Mouse (Mus musculus) layer of hippocampus, adult 8-10 months (tissue): ENCODE measurements at regions not wholly inside any gene's neighbourhood (a gene's known extent, or its start where the extent isn't known, plus 50 kb on each side); places are given as distances from the start of the nearest gene placed in this dataset.

Source experiments
- DNase-seq, 2 experiments: peaks; one replicate each; pipeline ENCODE4 v3.0.0; 2022; ENCODE audit warnings: low spot score in 2 of 2

GRCm38 (mm10) chr1:61135597-61136545 lies 158.1 kb downstream of the Icos start:
- no peak for DNase-seq

GRCm38 (mm10) chr1:61137210-61137885 lies 159.6 kb downstream of the Icos start:
- no peak for DNase-seq

DNA sequence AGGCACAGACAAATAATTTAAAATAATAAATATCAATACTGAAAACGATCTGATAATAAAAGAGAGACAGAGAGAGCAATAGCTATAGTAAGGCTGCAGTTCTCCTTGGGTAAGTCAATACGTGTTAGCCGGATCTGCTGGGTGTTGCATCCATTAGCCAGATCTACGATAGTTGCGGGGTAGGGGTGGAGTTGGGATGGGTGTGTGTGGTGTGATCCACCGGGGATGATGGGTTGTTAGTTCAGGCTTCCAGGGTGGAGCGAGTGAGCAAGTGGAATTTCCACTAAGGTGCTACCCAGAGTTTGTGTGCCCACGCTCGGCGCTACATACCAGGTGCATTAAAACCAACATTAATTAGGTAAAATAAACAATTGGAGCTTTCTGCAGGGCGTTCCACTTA lies 160.2 kb downstream of the Icos start:
- no peak for DNase-seq

DNA sequence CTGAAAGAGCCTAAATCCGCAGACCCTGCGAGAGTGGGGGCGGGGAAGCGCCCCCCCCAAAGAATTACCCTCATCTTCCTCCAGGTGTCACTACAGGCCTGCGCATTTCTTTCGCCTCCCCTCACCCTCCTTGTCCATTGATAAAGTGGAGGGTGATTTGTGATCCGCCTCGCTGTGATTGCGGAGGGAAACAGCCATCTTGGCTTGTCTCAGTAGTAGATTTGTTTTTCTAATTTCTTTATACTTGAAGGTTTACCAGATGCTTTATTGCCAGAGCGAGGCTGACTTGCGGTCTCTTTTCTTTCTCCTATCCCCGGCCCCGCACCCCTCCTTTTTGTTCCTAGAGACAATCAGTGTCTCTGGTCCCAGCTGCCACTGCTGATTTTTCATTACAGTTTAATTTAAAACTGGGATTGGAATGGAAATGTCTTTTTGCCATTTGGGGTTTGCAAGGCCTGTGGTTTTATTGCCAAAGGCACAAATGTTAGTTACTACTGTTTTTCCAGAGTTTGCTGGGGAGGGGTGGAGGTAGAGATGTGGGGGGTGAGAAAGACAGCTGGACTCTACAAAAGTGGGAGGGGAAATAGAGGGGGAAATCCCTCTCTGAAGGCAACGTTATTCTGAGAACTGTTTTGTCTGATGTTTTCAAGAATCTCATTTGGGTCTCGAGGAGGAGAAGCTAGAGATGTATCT lies 161.7 kb downstream of the Icos start:
- DNase-seq: peak; percentile 48 to 50

- DNase-seq: no peak
These were observed 162.4 kb downstream of the Icos start for GRCm38 (mm10) chr1:61139984-61140648.

- DNase-seq: no peak
These were observed 163.3 kb downstream of the Icos start for GRCm38 (mm10) chr1:61140870-61141591.

DNA sequence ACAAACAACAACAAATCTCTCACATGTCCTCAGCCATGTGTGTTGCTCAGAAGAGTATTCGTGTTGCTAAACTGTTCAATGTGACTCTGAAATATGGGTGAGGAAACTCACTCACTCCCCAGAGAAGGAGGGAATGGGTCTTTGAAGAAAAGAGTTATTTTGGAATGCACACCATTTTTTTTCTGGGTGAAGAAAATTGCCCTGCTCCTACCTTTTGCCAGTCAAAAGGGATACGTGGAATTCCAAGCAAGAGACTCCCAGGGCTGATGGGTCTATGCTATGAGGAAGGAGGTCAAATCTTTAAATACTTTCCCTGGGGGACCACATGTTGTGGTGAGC lies 163.8 kb downstream of the Icos start:
- DNase-seq: no peak

GRCm38 (mm10) chr1:61141952-61142351 lies 164.2 kb downstream of the Icos start:
- no peak for DNase-seq

DNA sequence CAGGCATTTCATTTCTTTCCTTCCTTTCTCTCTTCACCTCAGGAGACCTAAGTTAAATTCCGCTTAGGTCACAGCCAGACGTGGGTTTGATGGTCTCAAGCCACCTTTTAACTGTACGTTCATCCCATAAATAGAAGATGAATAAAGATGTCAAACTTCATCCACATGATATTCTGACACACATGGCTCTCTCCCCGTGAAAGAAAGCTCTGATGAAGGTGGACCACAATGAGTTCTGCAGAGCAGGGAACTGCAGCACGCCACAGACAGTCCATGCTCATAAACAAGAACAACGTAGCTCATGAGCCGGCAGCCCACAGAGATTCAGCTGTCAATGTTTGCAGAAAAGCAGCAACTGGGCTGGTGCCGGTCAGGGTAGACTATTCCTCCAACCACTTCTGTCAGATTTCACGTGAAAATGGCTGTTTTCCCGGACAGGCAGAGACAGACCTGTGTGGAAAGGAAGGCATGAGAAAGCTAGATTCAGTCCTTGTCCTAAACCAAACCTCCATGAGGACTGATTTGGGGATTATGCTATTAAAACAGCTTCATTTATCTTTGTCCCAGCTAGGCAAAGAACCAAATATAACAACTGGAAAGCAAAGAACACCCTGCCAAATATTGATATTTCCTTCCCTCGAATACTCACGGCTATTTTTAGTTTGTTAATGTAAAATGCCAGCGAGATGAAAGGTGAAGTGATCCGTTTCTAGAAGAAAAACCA lies 165.5 kb downstream of the Icos start:
- no peak for DNase-seq

- no peak for DNase-seq
These were observed 166.0 kb downstream of the Icos start for GRCm38 (mm10) chr1:61143754-61144066.

GRCm38 (mm10) chr1:61145013-61145412 lies 167.3 kb downstream of the Icos start:
- DNase-seq: no peak

DNA sequence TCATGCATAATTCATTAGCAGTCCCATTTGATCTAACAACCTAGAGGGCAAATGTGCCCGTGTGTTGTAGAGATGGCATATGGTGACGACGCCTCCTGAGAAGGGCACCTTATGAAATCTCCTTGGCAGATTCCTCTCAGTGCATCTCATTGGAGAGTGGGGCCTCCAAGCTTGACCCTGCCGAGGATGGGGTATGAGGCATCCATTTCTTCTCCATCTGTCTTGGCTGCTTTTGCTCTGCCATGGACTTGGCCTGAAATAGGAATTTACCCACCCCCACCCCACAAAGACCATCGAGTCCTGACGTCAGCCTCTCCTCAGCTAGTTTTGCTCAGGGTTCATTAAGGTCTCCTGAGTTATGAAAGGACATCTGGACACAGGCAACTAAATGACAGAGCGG lies 167.8 kb downstream of the Icos start:
- no peak for DNase-seq

DNA sequence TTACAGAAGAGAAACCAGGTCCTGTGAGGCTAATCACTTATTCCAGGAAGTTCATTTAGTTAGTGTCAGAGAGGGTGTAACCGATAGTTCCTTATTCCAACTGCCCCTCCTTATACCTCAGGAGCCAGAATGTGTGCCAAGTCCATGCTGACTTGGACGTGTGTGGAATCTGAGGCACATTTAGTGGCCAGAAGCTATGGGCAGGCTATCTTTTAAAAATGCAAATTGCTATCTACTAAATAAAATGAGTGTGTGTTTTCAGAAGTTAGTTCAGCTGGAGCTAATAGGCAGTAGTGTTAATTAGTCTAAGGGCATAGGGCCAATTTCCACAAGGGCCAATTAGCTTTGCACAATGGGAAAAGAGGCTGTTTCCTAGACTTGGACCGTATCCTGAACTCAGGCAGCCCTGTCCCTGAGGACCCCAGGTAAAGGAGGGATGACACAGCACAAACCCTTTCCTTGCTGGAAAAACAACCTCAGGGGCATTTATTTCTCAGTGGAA lies 168.5 kb downstream of the Icos start:
- DNase-seq: no peak

DNA sequence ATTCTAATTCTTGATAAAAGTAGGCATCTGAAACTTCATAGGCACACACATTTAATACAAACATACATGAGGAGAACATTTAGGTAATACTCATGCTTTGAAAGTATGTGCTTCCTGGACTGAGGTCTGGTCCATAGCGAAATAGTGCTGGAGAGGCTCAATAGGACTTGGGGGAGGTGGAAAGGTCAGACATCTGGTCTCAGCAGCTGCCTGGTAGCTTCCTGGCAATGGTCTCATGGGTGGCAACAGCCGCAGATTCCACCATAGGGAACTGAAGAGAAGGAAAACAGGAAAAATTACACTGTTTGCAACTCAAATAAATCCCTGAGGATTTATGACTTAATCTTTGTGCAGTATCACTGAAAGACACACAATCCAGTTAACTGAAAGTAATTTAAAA lies 174.0 kb downstream of the Icos start:
- no peak for DNase-seq

GRCm38 (mm10) chr1:61152157-61152556 lies 174.4 kb downstream of the Icos start:
- no peak for DNase-seq

DNA sequence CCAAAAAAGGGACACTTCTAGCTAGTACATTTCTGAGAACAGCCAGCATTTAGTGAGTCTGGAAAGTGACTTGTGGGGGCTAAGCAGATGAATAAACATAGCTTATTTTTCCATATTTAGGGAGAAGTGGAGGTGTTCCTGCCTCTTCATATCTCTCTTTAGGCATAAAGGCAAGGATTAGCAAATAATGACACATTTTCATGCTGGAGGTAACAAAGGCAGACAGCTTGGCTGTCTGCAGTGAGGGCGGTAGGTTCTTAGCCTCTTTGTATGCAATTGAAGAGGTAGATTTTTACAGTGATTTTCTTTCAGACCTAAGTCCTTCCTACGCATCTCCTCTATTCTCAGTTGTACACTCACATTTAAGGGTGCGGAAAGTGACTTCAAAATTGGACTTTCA lies 176.5 kb downstream of the Icos start:
- DNase-seq: no peak

- DNase-seq: no peak
These were observed 179.5 kb downstream of the Icos start for GRCm38 (mm10) chr1:61157271-61157670.

- DNase-seq: no peak
These were observed 182.8 kb downstream of the Icos start for GRCm38 (mm10) chr1:61160505-61160904.

- DNase-seq: no peak
These were observed 186.5 kb downstream of the Icos start for GRCm38 (mm10) chr1:61164271-61164670.

GRCm38 (mm10) chr1:61171941-61172340 lies 194.2 kb downstream of the Icos start:
- no peak for DNase-seq
